ENCODE assay signal across 17 mouse cellular contexts in genomic region chr5:6517337-6517736, GRCm38 (mm10).
"Had no signal": no experiment of that assay in that cellular context is flagged by ENCODE, and none has a peak within 500 bp of the region (broad histone marks: within the 10 kb centered on the region; RNA-seq: fewer than 3 reads in every experiment).

No protein-coding gene starts in this region.

- H3K36me3 ChIP-seq: midbrain, embryonic 10.5 days; midbrain, embryonic 12.5 days had no signal

- H3K4me1 ChIP-seq: midbrain, embryonic 10.5 days; midbrain, embryonic 12.5 days had no signal

- H3K4me3 ChIP-seq: midbrain, embryonic 10.5 days; midbrain, embryonic 12.5 days; myocyte had no signal

- ATAC-seq: midbrain, embryonic 16.5 days had no signal

- DNase-seq: lung, adult 18-20 months; lung, embryonic 14.5 days; lung, postnatal 10 days; lung, postnatal 4 days; midbrain, embryonic 14.5 days; retina, postnatal 1 day; right cerebral cortex, adult 18-20 months; right cerebral cortex, postnatal 25 days; right cerebral cortex, postnatal 4 days; spleen, adult 18-20 months; thymus, adult 18-20 months; thymus, postnatal 14 days; thymus, postnatal 36 days had no signal

- H3K4me2 ChIP-seq: lung, embryonic 14.5 days; midbrain, embryonic 12.5 days had no signal

- H3K9me3 ChIP-seq: midbrain, embryonic 10.5 days; midbrain, embryonic 12.5 days had no signal

- H3K9ac ChIP-seq: lung, embryonic 14.5 days; midbrain, embryonic 12.5 days had no signal

- H3K27me3 ChIP-seq: midbrain, embryonic 12.5 days had no signal

- H3K27ac ChIP-seq: midbrain, embryonic 10.5 days; midbrain, embryonic 12.5 days had no signal
